Mouse (Mus musculus): Measurements from ENCODE around the gene Pla2g2f. TPM values are rescaled to one million over a fixed set of nuclear protein-coding genes. Genes with fewer than 3 reads are reported as not detected.
A peak's percentile ranks its signal among the peaks of the same experiment; 100 is the strongest.

Gene Pla2g2f
- polyA plus RNA-seq, 1 experiment from 2014 or later = 6.5 TPM

DNA sequence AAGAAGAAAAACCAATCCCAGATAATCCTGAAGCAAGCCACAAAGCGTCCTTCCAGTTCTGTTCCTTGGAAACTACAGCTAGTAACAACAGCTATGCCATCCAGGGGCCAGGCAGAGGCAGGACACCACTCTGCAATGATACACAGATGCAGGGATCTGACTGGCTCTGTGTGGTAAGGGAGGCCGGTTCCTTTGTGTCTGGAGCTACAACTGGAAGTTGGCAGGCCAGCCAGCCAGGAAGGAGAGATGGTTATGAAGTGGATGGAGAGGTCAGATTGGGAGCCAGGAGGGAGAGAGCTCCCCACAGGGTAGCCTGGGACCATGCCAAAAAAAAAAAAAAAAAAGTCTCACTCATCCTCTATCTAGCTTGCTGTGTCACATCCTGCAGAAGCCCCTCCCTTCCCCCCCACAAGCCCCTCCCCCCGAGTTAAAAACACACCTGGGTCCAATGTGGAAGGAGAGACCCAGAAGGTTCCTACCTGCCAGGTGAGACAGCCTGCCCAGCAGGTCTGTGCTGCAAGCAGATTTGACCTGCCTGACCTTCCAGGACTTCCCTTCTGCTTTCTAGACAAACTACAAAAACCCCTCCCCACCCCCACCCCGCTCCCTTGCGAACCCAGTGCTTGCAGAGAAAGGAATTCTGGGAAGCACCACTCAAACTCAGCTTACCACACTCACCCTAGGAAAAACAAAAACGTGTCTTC is 39.2 kb upstream of the Pla2g2f start:
- Histone ChIP-seq H3K9me3 (ENCODE audit: control insufficient read depth, low read length) (no peaks in the 10 kb centered on the region), H3K36me3 (ENCODE audit: control insufficient read depth, insufficient read depth, low read length) (no peaks in the 10 kb centered on the region), H3K27me3 (replicated peaks; ENCODE audit: control insufficient read depth, insufficient read depth, low read length) (no peaks in the 10 kb centered on the region), H3K4me3 (ENCODE audit: low read depth, low read length) (no peak overlapping the region), H3K9ac (ENCODE audit: low read depth, low read length) (no peak overlapping the region), H3K27ac (replicated peaks; ENCODE audit: low read depth, low read length) (no peak overlapping the region), H3K4me2 (ENCODE audit: low read depth, low read length) (no peak overlapping the region), H3K4me1 (ENCODE audit: control insufficient read depth, insufficient read depth, low read length) (0 out of 2 replicates have a peak, but pooled peaks cover 3% of the 10 kb centered on the region)
- 46% methylated on average over 6 of the region's 6 CpGs for WGBS
- ATAC-seq (ENCODE audit: low read depth) (no peak), DNase-seq (ENCODE audit: low spot score) (no peak)

DNA sequence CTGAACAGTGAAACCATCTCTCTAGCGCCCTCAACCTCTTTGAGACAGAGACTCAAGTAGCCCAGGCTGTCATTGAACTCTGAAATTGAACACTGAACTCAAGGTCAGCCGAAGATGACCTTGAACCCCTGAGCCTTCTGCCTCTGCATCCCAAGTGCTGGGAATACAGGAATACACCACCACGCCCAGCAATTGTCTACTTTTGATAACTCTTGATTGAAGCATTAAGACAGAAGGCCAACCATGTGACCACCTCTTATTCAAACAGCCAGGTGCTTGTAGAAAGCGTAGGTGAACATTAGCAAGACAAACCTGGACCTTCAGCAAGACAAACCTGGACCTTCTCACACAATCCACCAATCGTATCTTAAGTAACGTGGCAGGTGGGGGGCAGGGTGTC is 36.9 kb upstream of the Pla2g2f start:
- H3K36me3 ChIP-seq (ENCODE audit: control insufficient read depth, insufficient read depth, low read length) = no peaks in the 10 kb centered on the region
- no peak overlapping the region for H3K27ac ChIP-seq (replicated peaks; ENCODE audit: low read depth, low read length)
- H3K4me1 ChIP-seq (ENCODE audit: control insufficient read depth, insufficient read depth, low read length) = no peaks in the 10 kb centered on the region
- no peaks in the 10 kb centered on the region for H3K9me3 ChIP-seq (ENCODE audit: control insufficient read depth, low read length)
- no peak overlapping the region for H3K4me3 ChIP-seq (ENCODE audit: low read depth, low read length)
- H3K4me2 ChIP-seq (ENCODE audit: low read depth, low read length) = no peak overlapping the region
- H3K9ac ChIP-seq (ENCODE audit: low read depth, low read length) = no peak overlapping the region
- no peak for ATAC-seq (ENCODE audit: low read depth)
- H3K27me3 ChIP-seq (replicated peaks; ENCODE audit: control insufficient read depth, insufficient read depth, low read length) = no peaks in the 10 kb centered on the region
- 89% methylated on average over 6 of the region's 6 CpGs for whole genome bisulfite sequencing
- DNase-seq (ENCODE audit: low spot score) = no peak

DNA sequence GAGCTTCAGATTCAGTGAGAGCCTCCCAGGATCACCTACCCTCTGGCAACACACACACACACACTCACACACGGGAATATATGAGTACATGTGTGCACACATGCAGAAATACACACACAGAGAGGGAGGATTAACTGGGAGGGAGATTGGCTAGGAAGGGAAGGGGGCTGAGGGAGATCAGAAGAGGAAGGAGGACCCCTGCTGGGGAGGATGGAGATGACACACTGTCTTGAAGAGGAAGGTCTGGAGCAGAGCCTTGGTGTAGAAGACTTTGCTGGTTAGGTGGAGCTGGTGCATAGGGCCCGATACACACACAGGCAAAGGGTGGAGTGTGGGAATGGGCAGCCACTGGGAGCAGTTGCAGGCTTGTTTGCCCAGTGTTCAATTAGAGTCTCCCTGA is 35.9 kb upstream of the Pla2g2f start:
- ATAC-seq (ENCODE audit: low read depth) (peak; percentile 45; the same call in 1 of the 2 replicates), DNase-seq (ENCODE audit: low spot score) (peak; percentile 38)
- 71% methylated on average over 2 of the region's 2 CpGs for WGBS
- Histone ChIP-seq H3K36me3 (ENCODE audit: control insufficient read depth, insufficient read depth, low read length) (no peaks in the 10 kb centered on the region), H3K27ac (replicated peaks; ENCODE audit: low read depth, low read length) (no peak overlapping the region), H3K4me1 (ENCODE audit: control insufficient read depth, insufficient read depth, low read length) (no peaks in the 10 kb centered on the region), H3K4me3 (ENCODE audit: low read depth, low read length) (no peak overlapping the region), H3K27me3 (replicated peaks; ENCODE audit: control insufficient read depth, insufficient read depth, low read length) (no peaks in the 10 kb centered on the region), H3K4me2 (ENCODE audit: low read depth, low read length) (no peak overlapping the region), H3K9me3 (ENCODE audit: control insufficient read depth, low read length) (no peaks in the 10 kb centered on the region), H3K9ac (ENCODE audit: low read depth, low read length) (no peak overlapping the region)

DNA sequence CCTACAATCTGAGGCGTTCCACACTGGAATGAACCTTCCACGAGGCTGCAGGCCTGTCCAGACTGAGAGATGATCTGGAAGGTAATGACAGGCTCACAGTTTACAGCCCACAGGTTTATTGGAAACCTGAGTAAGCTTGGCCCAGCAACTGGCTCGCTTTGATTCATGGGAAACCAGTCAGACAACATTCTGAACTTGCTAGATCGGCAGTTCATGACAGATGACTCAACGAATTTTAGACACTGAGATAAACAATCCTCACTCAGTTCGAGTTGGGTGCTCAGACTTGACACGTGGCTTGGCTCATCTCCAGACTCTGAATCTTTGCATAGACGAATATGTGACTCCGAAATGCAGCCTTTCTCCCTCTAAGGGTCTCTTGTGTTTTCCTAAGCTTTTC is 35.2 kb upstream of the Pla2g2f start:
- ATAC-seq (ENCODE audit: low read depth) (peak; percentile 69), DNase-seq (ENCODE audit: low spot score) (peak; percentile 92)
- H3K4me1 ChIP-seq (ENCODE audit: control insufficient read depth, insufficient read depth, low read length) = no peaks in the 10 kb centered on the region
- 37% methylated on average over 9 of the region's 9 CpGs for WGBS
- H3K27me3 ChIP-seq (replicated peaks; ENCODE audit: control insufficient read depth, insufficient read depth, low read length) = no peaks in the 10 kb centered on the region
- H3K27ac ChIP-seq (replicated peaks; ENCODE audit: low read depth, low read length) = peak overlapping the region; percentile 44; the same call in 1 of the 2 replicates
- no peaks in the 10 kb centered on the region for H3K36me3 ChIP-seq (ENCODE audit: control insufficient read depth, insufficient read depth, low read length)
- no peak overlapping the region for H3K4me3 ChIP-seq (ENCODE audit: low read depth, low read length)
- no peak overlapping the region for H3K9ac ChIP-seq (ENCODE audit: low read depth, low read length)
- H3K4me2 ChIP-seq (ENCODE audit: low read depth, low read length) = no peak overlapping the region
- no peaks in the 10 kb centered on the region for H3K9me3 ChIP-seq (ENCODE audit: control insufficient read depth, low read length)

DNA sequence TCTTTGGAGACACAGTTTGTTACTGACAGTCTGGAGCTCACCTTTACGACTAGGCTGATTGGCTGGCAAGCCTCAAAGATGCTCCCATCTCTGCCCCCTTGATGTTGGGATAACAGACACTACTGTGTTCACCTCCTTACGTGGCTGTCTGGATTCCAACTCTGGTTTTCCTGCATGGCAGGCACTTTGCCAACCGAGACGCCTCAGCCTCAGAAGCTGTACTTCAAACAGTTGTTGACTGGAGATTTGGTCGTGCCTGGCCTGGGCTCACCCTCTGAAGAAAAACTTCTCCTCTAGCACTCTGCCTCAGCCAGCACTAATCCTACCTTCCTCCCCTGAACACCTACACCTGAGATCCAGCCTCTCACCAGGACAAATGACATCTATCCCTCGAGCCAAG is 34.0 kb upstream of the Pla2g2f start:
- Histone ChIP-seq H3K4me3 (ENCODE audit: low read depth, low read length) (no peak overlapping the region), H3K27me3 (replicated peaks; ENCODE audit: control insufficient read depth, insufficient read depth, low read length) (no peaks in the 10 kb centered on the region), H3K4me2 (ENCODE audit: low read depth, low read length) (no peak overlapping the region), H3K9ac (ENCODE audit: low read depth, low read length) (no peak overlapping the region), H3K27ac (replicated peaks; ENCODE audit: low read depth, low read length) (no peak overlapping the region), H3K36me3 (ENCODE audit: control insufficient read depth, insufficient read depth, low read length) (no peaks in the 10 kb centered on the region), H3K4me1 (ENCODE audit: control insufficient read depth, insufficient read depth, low read length) (no peaks in the 10 kb centered on the region), H3K9me3 (ENCODE audit: control insufficient read depth, low read length) (no peaks in the 10 kb centered on the region)
- WGBS = 59% methylated on average over 6 of the region's 6 CpGs
- ATAC-seq (ENCODE audit: low read depth) (no peak), DNase-seq (ENCODE audit: low spot score) (no peak)

DNA sequence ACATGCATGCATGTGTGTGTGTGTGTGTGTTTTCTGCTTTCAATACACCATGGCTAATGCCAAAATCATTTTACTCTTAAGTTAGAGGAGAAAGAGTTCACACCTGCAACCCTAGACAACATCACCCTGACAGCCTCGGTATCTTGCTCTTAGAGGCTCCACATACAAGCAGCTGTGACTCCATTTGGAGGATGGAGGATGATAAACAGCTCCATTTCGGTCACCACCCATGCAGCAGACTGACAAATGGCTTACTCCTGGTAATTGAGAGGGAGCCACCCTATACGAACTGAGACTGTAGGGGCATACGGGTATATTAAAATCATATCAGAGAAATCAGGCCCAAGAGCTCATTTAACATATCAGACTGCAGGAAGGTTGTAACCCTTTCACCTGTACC is 31.0 kb upstream of the Pla2g2f start:
- H3K9me3 ChIP-seq (ENCODE audit: control insufficient read depth, low read length) = no peaks in the 10 kb centered on the region
- H3K36me3 ChIP-seq (ENCODE audit: control insufficient read depth, insufficient read depth, low read length) = no peaks in the 10 kb centered on the region
- DNase-seq (ENCODE audit: low spot score) (no peak), ATAC-seq (ENCODE audit: low read depth) (no peak)
- H3K4me1 ChIP-seq (ENCODE audit: control insufficient read depth, insufficient read depth, low read length) = no peaks in the 10 kb centered on the region
- WGBS = 70% methylated on average over 4 of the region's 4 CpGs
- no peak overlapping the region for H3K9ac ChIP-seq (ENCODE audit: low read depth, low read length)
- no peak overlapping the region for H3K27ac ChIP-seq (replicated peaks; ENCODE audit: low read depth, low read length)
- H3K4me3 ChIP-seq (ENCODE audit: low read depth, low read length) = no peak overlapping the region
- H3K27me3 ChIP-seq (replicated peaks; ENCODE audit: control insufficient read depth, insufficient read depth, low read length) = no peaks in the 10 kb centered on the region
- H3K4me2 ChIP-seq (ENCODE audit: low read depth, low read length) = no peak overlapping the region

DNA sequence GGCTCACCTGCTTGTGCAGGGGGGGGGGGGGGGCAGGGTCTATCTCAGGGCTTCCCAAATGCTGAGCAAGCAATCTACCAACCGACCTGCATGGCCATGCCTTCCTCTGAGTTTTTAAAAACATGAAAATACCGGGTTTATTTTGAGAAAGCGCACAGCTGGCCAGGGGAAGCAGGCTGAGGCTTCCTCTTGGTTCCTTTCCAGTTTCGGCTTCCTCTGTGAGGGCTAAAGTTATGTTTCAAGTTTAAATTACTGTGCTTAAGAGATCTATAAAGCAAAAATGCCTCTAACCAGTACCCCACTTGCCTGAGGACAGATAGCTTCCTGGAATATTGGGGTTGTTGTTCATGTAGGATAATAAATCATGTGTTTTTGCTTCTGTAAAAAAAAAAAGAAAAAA is 28.7 kb upstream of the Pla2g2f start:
- DNase-seq (ENCODE audit: low spot score) (no peak), ATAC-seq (ENCODE audit: low read depth) (no peak)
- no peak overlapping the region for H3K9ac ChIP-seq (ENCODE audit: low read depth, low read length)
- H3K27me3 ChIP-seq (replicated peaks; ENCODE audit: control insufficient read depth, insufficient read depth, low read length) = no peaks in the 10 kb centered on the region
- H3K4me2 ChIP-seq (ENCODE audit: low read depth, low read length) = no peak overlapping the region
- no peaks in the 10 kb centered on the region for H3K9me3 ChIP-seq (ENCODE audit: control insufficient read depth, low read length)
- H3K4me3 ChIP-seq (ENCODE audit: low read depth, low read length) = no peak overlapping the region
- H3K4me1 ChIP-seq (ENCODE audit: control insufficient read depth, insufficient read depth, low read length) = no peaks in the 10 kb centered on the region
- WGBS = 40% methylated on average over 4 of the region's 4 CpGs
- no peaks in the 10 kb centered on the region for H3K36me3 ChIP-seq (ENCODE audit: control insufficient read depth, insufficient read depth, low read length)
- H3K27ac ChIP-seq (replicated peaks; ENCODE audit: low read depth, low read length) = no peak overlapping the region

DNA sequence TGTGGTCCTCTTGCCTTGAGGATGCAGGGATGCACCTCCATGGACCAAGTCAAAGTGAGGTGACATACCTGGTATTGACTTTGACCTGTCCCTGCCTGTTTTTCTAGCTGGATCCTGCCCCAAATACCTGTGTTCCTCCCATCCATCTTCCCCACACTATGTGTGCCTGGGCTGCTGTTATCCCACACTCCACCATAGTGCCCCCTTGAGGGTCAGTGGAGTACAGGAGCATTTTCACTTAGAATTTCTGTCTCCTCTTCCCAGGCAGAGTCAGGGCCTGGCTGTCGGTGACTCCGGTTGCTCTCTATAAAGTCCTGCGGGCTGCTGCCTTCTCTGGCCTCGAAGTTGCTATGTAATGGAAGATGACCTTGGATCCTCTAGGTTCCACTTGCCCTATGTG is 28.3 kb upstream of the Pla2g2f start:
- WGBS = 50% methylated on average over 4 of the region's 4 CpGs

DNA sequence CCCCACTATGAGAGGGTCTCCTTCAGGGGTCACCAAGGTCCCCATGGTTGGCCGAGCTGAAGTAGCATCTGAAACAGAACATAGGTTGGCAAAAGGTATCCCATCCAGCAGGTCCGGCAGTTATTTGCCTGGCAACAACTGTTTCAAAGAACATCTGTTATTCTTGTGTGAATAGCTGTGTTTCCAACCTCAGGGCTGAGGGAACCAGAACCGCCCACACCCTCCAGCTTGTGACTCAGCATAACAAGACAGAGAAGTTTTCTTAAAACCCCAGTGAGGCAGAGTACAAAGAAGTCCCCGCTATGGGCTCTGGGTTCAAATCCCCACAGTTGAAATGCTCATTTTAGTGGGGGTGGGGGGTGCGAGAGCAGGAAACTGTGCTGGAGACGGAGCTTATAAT is 24.7 kb upstream of the Pla2g2f start:
- ATAC-seq (ENCODE audit: low read depth) (no peak), DNase-seq (ENCODE audit: low spot score) (no peak)
- WGBS = 70% methylated on average over 6 of the region's 6 CpGs
- Histone ChIP-seq H3K27ac (replicated peaks; ENCODE audit: low read depth, low read length) (no peak overlapping the region), H3K36me3 (ENCODE audit: control insufficient read depth, insufficient read depth, low read length) (no peaks in the 10 kb centered on the region), H3K4me1 (ENCODE audit: control insufficient read depth, insufficient read depth, low read length) (peaks cover 6% of the 10 kb centered on the region), H3K9ac (ENCODE audit: low read depth, low read length) (no peak overlapping the region), H3K27me3 (replicated peaks; ENCODE audit: control insufficient read depth, insufficient read depth, low read length) (no peaks in the 10 kb centered on the region), H3K4me2 (ENCODE audit: low read depth, low read length) (no peak overlapping the region), H3K4me3 (ENCODE audit: low read depth, low read length) (no peak overlapping the region), H3K9me3 (ENCODE audit: control insufficient read depth, low read length) (no peaks in the 10 kb centered on the region)

More for the DNA sequence above, 28.3 kb upstream of the Pla2g2f start:
- Histone ChIP-seq H3K9ac (ENCODE audit: low read depth, low read length) (no peak overlapping the region), H3K4me1 (ENCODE audit: control insufficient read depth, insufficient read depth, low read length) (no peaks in the 10 kb centered on the region), H3K9me3 (ENCODE audit: control insufficient read depth, low read length) (no peaks in the 10 kb centered on the region), H3K4me3 (ENCODE audit: low read depth, low read length) (no peak overlapping the region), H3K27me3 (replicated peaks; ENCODE audit: control insufficient read depth, insufficient read depth, low read length) (no peaks in the 10 kb centered on the region), H3K4me2 (ENCODE audit: low read depth, low read length) (no peak overlapping the region), H3K27ac (replicated peaks; ENCODE audit: low read depth, low read length) (no peak overlapping the region), H3K36me3 (ENCODE audit: control insufficient read depth, insufficient read depth, low read length) (no peaks in the 10 kb centered on the region)
- no peak for DNase-seq (ENCODE audit: low spot score)
- ATAC-seq (ENCODE audit: low read depth) = no peak

Measured in embryonic facial prominence, embryonic 14.5 days (tissue).